In genomic region chr2:91078314-91079025, GRCm38 (mm10) we compare ENCODE assay signal across 9 mouse cellular contexts. TPM values are rescaled to one million over a fixed set of nuclear protein-coding genes. Genes with fewer than 3 reads are reported as not detected.
DNase-seq lines count a peak whose midpoint lies in the region; ATAC-seq lines count a peak whose summit lies in the region.
"Had no signal": no experiment of that assay in that cellular context is flagged by ENCODE, and none has a peak within 500 bp of the region (broad histone marks: within the 10 kb centered on the region; RNA-seq: fewer than 3 reads in every experiment).

No protein-coding gene starts in this region.

- peak overlapping the region; percentile 74 for H3K4me2 ChIP-seq in midbrain, embryonic 15.5 days

- ATAC-seq in inflammation-experienced regulatory T-cells, adult 6 months: peak; percentile 27
- ATAC-seq in midbrain, embryonic 15.5 days (replicated peaks): peak; percentile 84

- peak; percentile 27 for DNase-seq in embryo, embryonic 10.5 days (ENCODE audit: low spot score)
- no peak for DNase-seq in embryo, embryonic 10 days (ENCODE audit: low spot score)
- DNase-seq in thymus, postnatal 25 days: peak; percentile 31
- DNase-seq in thymus, adult 18-20 months: no peak
- no peak for DNase-seq in urinary bladder, postnatal 4 days (ENCODE audit: low spot score in 2 of 2)
- DNase-seq in urinary bladder, postnatal 36 days (ENCODE audit: low spot score in 2 of 2): no peak

- under 1% methylated on average over 32 of the region's 36 CpGs for WGBS in midbrain, embryonic 15.5 days

- H3K4me3 ChIP-seq in midbrain, embryonic 15.5 days: peak overlapping the region; percentile 39

- no peaks in the 10 kb centered on the region for H3K9me3 ChIP-seq in midbrain, embryonic 15.5 days

- no peaks in the 10 kb centered on the region for H3K27me3 ChIP-seq in midbrain, embryonic 15.5 days (replicated peaks)

- peak overlapping the region; percentile 3; the same call in 1 of the 2 replicates for H3K27ac ChIP-seq in midbrain, embryonic 15.5 days
- H3K27ac ChIP-seq: macrophage had no signal

- H3K4me1 ChIP-seq in midbrain, embryonic 15.5 days: peaks cover 6% of the 10 kb centered on the region

- H3K36me3 ChIP-seq in midbrain, embryonic 15.5 days (replicated peaks): no peaks in the 10 kb centered on the region

- H3K9ac ChIP-seq in midbrain, embryonic 15.5 days: peak overlapping the region; percentile 41

RNA-seq across cellular contexts. Expression of gene Spi1, which starts 3.7 kb away (rescaled TPM):
- polyA plus RNA-seq in inflammation-experienced regulatory T-cells, adult 6 months (2017; shearing (Covaris generic)): under 1 TPM in 1 of 3 experiments, not detected in 2; 0.68 TPM
- 3.3 and 4.2 TPM in 2 replicates for polyA plus RNA-seq in midbrain, embryonic 15.5 days (2015; fragmentation: Nextera tagmentation; extraction: Ambion mirVana)

RNA-seq across cellular contexts. Expression of gene Slc39a13, which starts 8.3 kb away (rescaled TPM):
- 10 to 100 TPM; 18.5 to 28.5 (median 23.3) TPM for polyA plus RNA-seq in inflammation-experienced regulatory T-cells, adult 6 months (2017; shearing (Covaris generic))
- polyA plus RNA-seq in midbrain, embryonic 15.5 days (2015; fragmentation: Nextera tagmentation; extraction: Ambion mirVana): 35.7 and 36.8 TPM in 2 replicates

RNA-seq across cellular contexts. Expression of gene Psmc3, which starts 24.7 kb away (rescaled TPM):
- 100 to 1,000 TPM; 197 to 219 (median 204) TPM for polyA plus RNA-seq in inflammation-experienced regulatory T-cells, adult 6 months (2017; shearing (Covaris generic))
- polyA plus RNA-seq in midbrain, embryonic 15.5 days (2015; fragmentation: Nextera tagmentation; extraction: Ambion mirVana): 226 and 233 TPM in 2 replicates

RNA-seq across cellular contexts. Expression of gene Mybpc3, which starts 39.5 kb away (rescaled TPM):
- not detected for polyA plus RNA-seq in inflammation-experienced regulatory T-cells, adult 6 months (2017; shearing (Covaris generic))
- polyA plus RNA-seq in midbrain, embryonic 15.5 days (2015; fragmentation: Nextera tagmentation; extraction: Ambion mirVana): 0.05 and 0.41 TPM in 2 replicates

RNA-seq across cellular contexts. Expression of gene Rapsn, which starts 43.0 kb away (rescaled TPM):
- polyA plus RNA-seq in inflammation-experienced regulatory T-cells, adult 6 months (2017; shearing (Covaris generic)): 1 to 10 TPM; 2.0 to 4.7 (median 4.6) TPM
- 0.61 and 1.2 TPM in 2 replicates for polyA plus RNA-seq in midbrain, embryonic 15.5 days (2015; fragmentation: Nextera tagmentation; extraction: Ambion mirVana)

Comparison
In these comparisons a context has a peak if more than half of its experiments do, and no peak if none do; other contexts are left out.
1. DNase-seq: peak in embryo, embryonic 10.5 days (single experiment) and thymus, postnatal 25 days (single experiment); none in embryo, embryonic 10 days (single experiment), thymus, adult 18-20 months (0 of 2), urinary bladder, postnatal 4 days (0 of 2) and urinary bladder, postnatal 36 days (0 of 2).